Mouse (Mus musculus): Measurements from ENCODE around the gene Esp24. TPM values are rescaled to one million over a fixed set of nuclear protein-coding genes. Genes with fewer than 3 reads are reported as not detected.
"Not testable (repeated sequence)": the region's sequence is repeated elsewhere in the genome, so short reads cannot be mapped to it uniquely, and the experiment has no call there.

Esp24 gene
- not detected in 2 replicates for polyA plus RNA-seq (2015; fragmentation: Nextera tagmentation; extraction: Ambion mirVana)

DNA sequence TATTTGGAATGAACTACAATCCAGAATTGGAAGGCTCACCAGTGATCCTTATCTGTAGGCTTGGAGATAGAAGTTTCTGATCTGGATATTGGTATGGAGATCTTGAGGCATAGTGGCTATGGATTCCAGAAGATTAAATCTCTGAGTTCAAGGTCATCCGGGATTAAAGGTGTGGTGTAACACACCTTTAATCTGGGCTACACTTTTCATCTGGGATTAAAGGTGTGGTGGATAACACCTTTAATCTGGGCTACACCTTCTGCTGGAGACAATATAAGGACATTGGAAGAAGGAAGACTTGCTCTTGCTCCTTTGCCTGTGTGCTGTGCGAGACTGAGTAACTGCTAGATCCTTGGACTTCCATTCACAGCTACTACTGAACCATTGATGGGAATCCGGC is at the start of gene Esp24:
Gene Esp24 (plus strand): TSS at position 301 of the 400 bp plus-strand sequence.
- H3K9ac ChIP-seq; H3K4me1 ChIP-seq; H3K4me2 ChIP-seq; ATAC-seq (ENCODE audit: extremely low read depth, insufficient number of reproducible peaks, low FRiP score, low TSS enrichment); H3K4me3 ChIP-seq; H3K27me3 ChIP-seq (replicated peaks); H3K27ac ChIP-seq (replicated peaks); H3K36me3 ChIP-seq; H3K9me3 ChIP-seq: not testable (repeated sequence)
- 68% methylated on average over 3 of the region's 3 CpGs for WGBS

GRCm38 (mm10) chr17:39009846-39010245 is 26.6 kb upstream of the Esp24 start:
- Histone ChIP-seq H3K36me3 (no peaks in the 10 kb centered on the region), H3K9me3 (peaks cover 6% of the 10 kb centered on the region; the same call in 1 of the 2 replicates)

DNA sequence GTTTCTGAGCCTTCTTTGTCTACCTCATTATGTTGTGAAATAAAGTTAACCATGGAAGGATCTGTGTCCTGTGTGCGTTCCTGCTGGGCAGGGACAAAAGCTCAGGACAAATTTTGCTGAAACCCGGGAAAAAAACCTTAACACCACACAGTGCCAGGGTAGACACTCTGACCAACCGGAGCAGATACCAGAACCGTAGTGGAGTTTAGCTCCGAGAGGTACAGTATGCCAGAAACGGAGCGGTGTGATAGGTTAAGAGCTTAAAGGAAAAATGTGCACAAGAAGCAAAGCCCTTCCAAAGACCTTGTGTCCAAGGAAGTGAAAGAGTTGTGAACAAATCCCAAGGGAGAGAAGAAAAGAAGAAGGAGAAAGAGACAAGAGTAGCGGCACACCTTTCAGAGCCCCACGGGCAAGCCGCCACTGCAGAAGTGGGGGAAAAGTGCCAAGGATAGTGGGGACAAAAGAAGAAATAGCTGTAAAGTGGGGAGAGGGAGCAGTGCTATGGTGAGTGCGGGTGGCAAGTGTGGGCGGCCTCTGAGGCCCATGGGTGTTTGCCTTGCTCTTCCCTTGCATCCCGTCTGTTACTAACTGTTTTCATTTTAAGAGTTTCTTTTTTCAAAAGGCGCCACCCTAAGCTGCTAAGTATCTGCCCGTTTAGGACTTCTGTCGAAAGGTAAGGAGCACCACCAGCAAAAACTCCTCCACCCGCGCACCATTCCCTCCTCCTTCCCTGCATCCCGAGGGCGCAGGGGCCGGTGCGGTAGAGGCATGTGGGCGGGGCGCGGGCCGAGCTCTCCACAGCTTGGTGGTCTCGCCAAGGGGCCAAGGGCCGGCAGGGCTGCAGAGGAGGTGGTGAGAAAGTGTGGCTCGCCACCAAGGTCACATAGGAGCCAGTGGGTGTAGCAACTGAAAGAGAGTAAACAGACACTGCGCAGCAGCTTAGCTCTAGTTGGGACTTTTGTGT is 25.5 kb upstream of the Esp24 start:
- no peaks in the 10 kb centered on the region for H3K27me3 ChIP-seq (replicated peaks)
- no peaks in the 10 kb centered on the region for H3K36me3 ChIP-seq
- H3K9me3 ChIP-seq, result peaks cover 8% of the 10 kb centered on the region; the same call in 1 of the 2 replicates
- no peaks in the 10 kb centered on the region for H3K4me1 ChIP-seq
- 0 out of 2 replicates have a peak overlapping the region, but pooled peaks have one; percentile 19 for H3K9ac ChIP-seq
- H3K4me3 ChIP-seq, result peak overlapping the region; percentile 41
- H3K27ac ChIP-seq (replicated peaks), result no peak overlapping the region
- ATAC-seq (ENCODE audit: extremely low read depth, insufficient number of reproducible peaks, low FRiP score, low TSS enrichment), result no peak
- H3K4me2 ChIP-seq, result peak overlapping the region; percentile 62
- WGBS, result 33% methylated on average over 30 of the region's 30 CpGs

More at GRCm38 (mm10) chr17:39009846-39010245, 26.6 kb upstream of the Esp24 start:
- no peak overlapping the region for H3K4me3 ChIP-seq
- H3K4me1 ChIP-seq, result no peaks in the 10 kb centered on the region
- no peak overlapping the region for H3K4me2 ChIP-seq
- ATAC-seq (ENCODE audit: extremely low read depth, insufficient number of reproducible peaks, low FRiP score, low TSS enrichment), result no peak
- 87% methylated on average over 1 of the region's 1 CpGs for WGBS
- no peak overlapping the region for H3K27ac ChIP-seq (replicated peaks)
- H3K27me3 ChIP-seq (replicated peaks), result no peaks in the 10 kb centered on the region
- H3K9ac ChIP-seq, result no peak overlapping the region

DNA sequence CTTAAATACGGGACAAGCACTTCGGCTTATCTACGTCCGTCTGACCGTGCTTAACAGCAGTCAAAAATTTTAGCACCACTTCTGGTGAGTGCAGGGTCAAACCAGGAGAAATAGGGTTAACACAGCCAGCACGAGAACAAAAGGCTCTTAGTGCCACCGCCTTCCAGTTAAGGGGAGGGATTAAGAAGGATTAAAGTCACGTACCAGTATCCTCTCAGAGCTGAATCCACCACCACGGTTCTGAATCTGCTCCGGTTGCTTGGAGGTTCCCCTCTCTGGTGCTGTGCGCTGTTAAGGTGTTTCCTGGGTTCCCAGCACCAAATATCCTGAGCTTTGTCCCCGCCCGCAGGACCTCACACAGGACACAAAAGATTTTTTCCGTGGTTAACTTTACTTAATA is 19.3 kb upstream of the Esp24 start:
- Histone ChIP-seq H3K36me3 (no peaks in the 10 kb centered on the region), H3K4me1 (no peaks in the 10 kb centered on the region), H3K27me3 (replicated peaks) (no peaks in the 10 kb centered on the region), H3K4me2 (no peak overlapping the region), H3K9me3 (peaks cover 19% of the 10 kb centered on the region), H3K9ac (no peak overlapping the region), H3K4me3 (no peak overlapping the region), H3K27ac (replicated peaks) (no peak overlapping the region)
- ATAC-seq (ENCODE audit: extremely low read depth, insufficient number of reproducible peaks, low FRiP score, low TSS enrichment), result no peak
- 58% methylated on average over 14 of the region's 14 CpGs for WGBS

DNA sequence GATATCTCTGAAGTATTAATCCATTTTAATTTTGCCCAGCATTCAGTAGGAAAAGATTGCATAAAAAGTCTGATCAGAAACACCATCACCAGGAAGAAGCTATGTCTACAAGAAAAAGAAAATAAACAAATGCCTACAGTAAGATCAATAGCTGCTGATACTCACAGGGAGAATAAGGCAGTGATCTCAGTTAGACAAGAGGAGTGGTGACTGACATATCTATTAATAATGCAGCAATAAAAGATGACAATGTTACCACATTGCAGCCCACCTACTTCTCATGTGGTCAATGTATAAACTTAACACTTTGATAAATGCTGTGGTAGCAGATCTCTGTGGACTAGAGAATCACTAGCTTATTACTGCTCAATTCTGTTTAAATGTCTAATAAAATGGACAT is 6.7 kb downstream of the Esp24 start, which contains the start of gene Gm21903:
Gene Gm21903 (minus strand): TSS at position 101 of the 400 bp plus-strand sequence.
- Histone ChIP-seq H3K9me3 (peaks cover 17% of the 10 kb centered on the region; the same call in 1 of the 2 replicates), H3K9ac (no peak within 1 kb of the TSS), H3K4me3 (no peak within 1 kb of the TSS), H3K4me1 (no peaks in the 10 kb centered on the region), H3K27me3 (replicated peaks) (no peaks in the 10 kb centered on the region), H3K36me3 (no peaks in the 10 kb centered on the region), H3K4me2 (no peak within 1 kb of the TSS), H3K27ac (replicated peaks) (no peak within 1 kb of the TSS)
- no peak for ATAC-seq (ENCODE audit: extremely low read depth, insufficient number of reproducible peaks, low FRiP score, low TSS enrichment)

DNA sequence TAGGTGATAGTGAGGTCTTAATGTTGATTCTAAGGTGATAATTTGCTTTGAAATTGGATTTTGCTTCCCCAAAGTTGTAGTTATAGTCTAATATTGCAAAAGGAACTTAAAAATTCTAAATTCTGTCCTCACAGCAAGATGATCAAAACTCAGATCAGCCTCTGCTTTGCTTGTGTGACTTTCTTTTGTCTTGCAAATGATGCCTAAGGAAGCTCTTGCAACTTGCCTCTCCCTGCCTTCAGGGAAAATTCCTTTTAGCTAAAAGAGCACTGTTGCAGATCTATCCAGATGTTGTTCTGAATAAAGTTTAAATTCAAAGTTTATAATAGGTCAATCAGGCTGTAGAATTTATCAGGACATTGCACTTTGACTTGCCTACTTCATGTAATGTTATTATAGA is 27.1 kb downstream of the Esp24 start:
- H3K36me3 ChIP-seq, result no peaks in the 10 kb centered on the region
- no peak overlapping the region for H3K4me2 ChIP-seq
- ATAC-seq (ENCODE audit: extremely low read depth, insufficient number of reproducible peaks, low FRiP score, low TSS enrichment), result no peak
- no peak overlapping the region for H3K27ac ChIP-seq (replicated peaks)
- no peaks in the 10 kb centered on the region for H3K4me1 ChIP-seq
- no peak overlapping the region for H3K9ac ChIP-seq
- H3K27me3 ChIP-seq (replicated peaks), result no peaks in the 10 kb centered on the region
- no peak overlapping the region for H3K4me3 ChIP-seq
- peaks cover 20% of the 10 kb centered on the region for H3K9me3 ChIP-seq

- H3K27me3 ChIP-seq (replicated peaks), result no peaks in the 10 kb centered on the region
- no peaks in the 10 kb centered on the region for H3K4me1 ChIP-seq
- H3K36me3 ChIP-seq, result no peaks in the 10 kb centered on the region
- H3K4me3 ChIP-seq, result no peak within 1 kb of the TSS
- WGBS, result 43% methylated on average over 1 of the region's 1 CpGs
- ATAC-seq (ENCODE audit: extremely low read depth, insufficient number of reproducible peaks, low FRiP score, low TSS enrichment), result no peak
- H3K9me3 ChIP-seq, result 0 out of 2 replicates have a peak, but pooled peaks cover 22% of the 10 kb centered on the region
- H3K4me2 ChIP-seq, result no peak within 1 kb of the TSS
- no peak within 1 kb of the TSS for H3K27ac ChIP-seq (replicated peaks)
- H3K9ac ChIP-seq, result no peak within 1 kb of the TSS
Measured at GRCm38 (mm10) chr17:39076937-39077336, 40.4 kb downstream of the Esp24 start, which contains the start of gene Esp23. Esp23 (minus strand) TSS chr17:39077037.

Other genes with a start within 250 kb of the Esp24 start
- gene Gm21903, start 6.6 kb downstream of the Esp24 start, polyA plus RNA-seq (2015; fragmentation: Nextera tagmentation; extraction: Ambion mirVana), result not detected in 2 replicates
- not detected in 2 replicates for gene Esp23, start 40.3 kb downstream of the Esp24 start, polyA plus RNA-seq (2015; fragmentation: Nextera tagmentation; extraction: Ambion mirVana)
- not detected in 2 replicates for gene Esp22, start 58.6 kb downstream of the Esp24 start, polyA plus RNA-seq (2015; fragmentation: Nextera tagmentation; extraction: Ambion mirVana)

Data from heart, embryonic 13.5 days (tissue).